Mouse (Mus musculus) liver, embryonic 14.5 days (tissue): ENCODE results near the gene Mogat1. TPM values are rescaled to one million over a fixed set of nuclear protein-coding genes. Genes with fewer than 3 reads are reported as not detected.
"Not testable (repeated sequence)": the region's sequence is repeated elsewhere in the genome, so short reads cannot be mapped to it uniquely, and the experiment has no call there.

Source experiments
- ATAC-seq: fragments of 200-750 bp; cut with Nextera tagmentation; 2 replicates; pipeline ENCODE4 v1.8.0; 2017; ENCODE audit warnings: moderate number of reproducible peaks, mild to moderate bottlenecking, moderate library complexity; ENCODE audit not compliant: insufficient read depth
- DNase-seq, 3 experiments: peaks; one replicate each; pipeline ENCODE4 v3.0.0-alpha.2; 2012 to 2013; ENCODE audit warnings: low read depth in 3 of 3, low spot score in 3 of 3
- H3K27ac ChIP-seq: fragments of 300-500 bp; sonication (generic); 2 replicates; pipeline ENCODE4 v1.5.1; 2014; ENCODE audit warnings: moderate library complexity, mild to moderate bottlenecking, control low read depth, inconsistent platforms
- H3K27me3 ChIP-seq: fragments of 300-500 bp; sonication (generic); 2 replicates; pipeline ENCODE4 v1.6.1; 2014; ENCODE audit warnings: mild to moderate bottlenecking, low read length, moderate library complexity; ENCODE audit not compliant: control insufficient read depth, insufficient read depth
- H3K36me3 ChIP-seq: fragments of 300-500 bp; sonication (generic); replicated peaks from 2 replicates; pipeline ENCODE4 v1.6.1; 2014; ENCODE audit warnings: low read depth; ENCODE audit not compliant: control insufficient read depth, insufficient read depth
- H3K4me1 ChIP-seq, 2 experiments: fragments of 200-500 bp in 1 of 2; fragments of 300-500 bp in 1 of 2; sonication (generic) in 1 of 2; replicated peaks; 2 replicates each; pipeline ENCODE4 v1.6.1; 2012 to 2014; ENCODE audit warnings: antibody characterized with exemption in 1 of 2, inconsistent platforms in 1 of 2, low read length in 1 of 2; ENCODE audit not compliant: control insufficient read depth in 2 of 2, insufficient read depth in 2 of 2
- H3K4me2 ChIP-seq: fragments of 300-500 bp; sonication (generic); 2 replicates; pipeline ENCODE4 v1.6.1; 2014; ENCODE audit warnings: low read depth, mild to moderate bottlenecking, control low read depth, moderate library complexity
- H3K4me3 ChIP-seq, 2 experiments: fragments of 200-500 bp in 1 of 2; fragments of 300-500 bp in 1 of 2; sonication (generic) in 1 of 2; 2 replicates each; pipeline ENCODE4 v1.5.1; 2012 to 2014; ENCODE audit warnings: low read depth in 2 of 2, low read length in 2 of 2, mild to moderate bottlenecking in 2 of 2, control low read depth in 1 of 2, inconsistent platforms in 1 of 2, moderate library complexity in 1 of 2; ENCODE audit not compliant: insufficient read depth in 1 of 2
- H3K9ac ChIP-seq: fragments of 300-500 bp; sonication (generic); replicated peaks from 2 replicates; pipeline ENCODE4 v1.6.1; 2014; ENCODE audit warnings: mild to moderate bottlenecking, control low read depth, moderate library complexity
- H3K9me3 ChIP-seq: fragments of 300-500 bp; sonication (generic); 2 replicates; pipeline ENCODE4 v1.6.1; 2016; ENCODE audit warnings: low read length, mixed read lengths; ENCODE audit not compliant: control insufficient read depth
- CTCF ChIP-seq: IDR thresholded peaks from 2 replicates; pipeline ENCODE4 v1.5.1; 2016; ENCODE audit warnings: antibody characterized with exemption, low read depth, control low read depth
- EP300 ChIP-seq: IDR thresholded peaks from 2 replicates; pipeline ENCODE4 v1.6.1; 2016; ENCODE audit warnings: antibody characterized with exemption, low read depth
- WGBS: fragments of 180-500 bp; shearing (Covaris S2); extraction: QIAGEN DNeasy Blood & Tissue Kit; methylation state at CpG from one replicate; pipeline ENCODE4 v1.1.7; 2014; ENCODE audit not compliant: insufficient replicate concordance; 5-methylcytosine and 5-hydroxymethylcytosine counted together
- polyA plus RNA-seq, 2 experiments: library from polyadenylated mRNA; depleted of rRNA in 1 of 2; stranded (reverse) in 1 of 2; unstranded in 1 of 2; fragments of >200 nt; fragmentation: Nextera tagmentation in 1 of 2; extraction: Ambion mirVana in 1 of 2; gene quantifications; 2 replicates each; pipeline versions ENCODE4 v1.2.1 to v1.2.3; 2012 to 2014

Mogat1 gene
- polyA plus RNA-seq, 2 experiments, result 0.08 TPM; not detected in 1

DNA sequence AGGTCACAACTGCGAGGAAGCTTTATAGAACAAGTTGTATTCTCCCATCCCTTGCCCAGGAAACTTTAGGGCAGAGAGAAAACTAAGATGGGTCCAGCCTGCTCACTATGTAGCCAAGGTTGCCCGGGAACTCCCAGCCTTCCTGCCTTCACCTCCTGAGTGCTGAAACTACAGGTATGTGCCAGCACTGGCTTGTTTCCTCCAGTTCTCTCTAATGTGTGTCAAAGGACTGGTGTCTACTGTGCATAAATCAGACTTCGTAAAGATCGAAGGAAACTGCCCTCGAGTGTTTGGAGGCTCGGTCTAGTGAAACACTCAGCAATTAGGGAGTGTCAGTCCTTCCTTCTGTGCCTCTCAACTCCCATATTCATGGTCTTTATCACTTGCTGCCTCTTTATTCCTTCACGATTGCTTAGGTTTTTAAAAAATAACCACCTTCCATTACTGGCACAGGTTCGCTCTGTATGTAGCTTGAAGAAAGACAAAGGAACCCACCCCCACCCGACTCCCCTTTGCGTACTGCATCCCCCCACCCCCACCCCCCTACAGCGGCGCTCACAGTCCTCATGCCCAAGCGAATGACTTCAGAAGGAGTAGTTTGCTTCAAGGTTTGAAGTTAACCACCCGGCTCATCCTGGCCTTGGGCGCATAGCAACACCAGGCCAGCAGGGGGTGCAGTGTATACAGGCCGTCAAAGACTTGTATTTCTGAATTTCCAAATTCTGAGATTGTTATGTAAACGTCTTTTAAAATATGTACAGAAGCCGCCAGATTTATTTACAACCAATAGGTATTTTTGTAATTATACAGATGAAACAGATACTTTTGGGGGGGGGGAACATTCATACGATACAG is 25.7 kb downstream of the Mogat1 start:
- no peaks in the 10 kb centered on the region; the same call in 1 of the 2 replicates for H3K27me3 ChIP-seq
- peak; percentile 72 for TF ChIP-seq CTCF
- TF ChIP-seq EP300, result no peak
- WGBS, result 28% methylated on average over 19 of the region's 19 CpGs
- DNase-seq, result peak in 2 of 3 experiments; percentile 35 to 39
- no peak for ATAC-seq
- no peak overlapping the region for H3K27ac ChIP-seq
- peak overlapping the region; percentile 55 for H3K4me2 ChIP-seq
- H3K9me3 ChIP-seq, result no peaks in the 10 kb centered on the region
- H3K36me3 ChIP-seq, result no peaks in the 10 kb centered on the region
- H3K4me1 ChIP-seq, result peaks cover 0 to 4% of the 10 kb centered on the region in 2 experiments; a peak in 1 of 4 replicates
- no peak overlapping the region; the same call in 1 of the 2 replicates for H3K9ac ChIP-seq
- 0 out of 4 replicates have a peak overlapping the region, but pooled peaks of 1 of the 2 experiments have one; percentile 16 for H3K4me3 ChIP-seq

DNA sequence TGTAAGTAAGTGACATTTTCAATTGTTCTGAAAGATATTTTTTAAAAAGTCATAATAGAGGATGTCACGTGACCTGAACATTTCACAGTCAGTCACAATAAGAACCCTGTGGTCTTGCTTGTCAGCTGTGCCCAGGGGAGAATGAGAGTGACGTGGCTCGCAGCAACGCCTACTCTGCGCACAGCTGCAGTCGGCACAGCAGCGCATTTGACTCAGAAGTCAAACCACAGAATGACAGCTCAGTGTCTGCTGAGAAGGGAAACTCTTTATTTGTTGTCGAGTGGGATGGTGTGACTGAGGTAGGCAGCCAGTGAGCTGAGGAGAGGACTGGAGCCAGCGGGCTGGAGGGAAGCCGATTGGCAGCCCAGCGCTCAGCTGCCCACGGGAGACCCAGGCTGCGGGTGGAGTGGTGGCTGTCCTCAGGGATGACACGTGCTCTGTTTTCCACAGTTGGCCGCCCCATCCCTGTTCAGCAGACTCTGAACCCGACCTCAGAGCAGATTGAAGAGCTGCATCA is 26.8 kb downstream of the Mogat1 start:
- no peak overlapping the region for H3K27ac ChIP-seq
- no peaks in the 10 kb centered on the region for H3K36me3 ChIP-seq
- peaks cover 0 to 4% of the 10 kb centered on the region in 2 experiments; a peak in 1 of 4 replicates for H3K4me1 ChIP-seq
- peak overlapping the region; percentile 16 to 31; a peak in 3 of 4 replicates for H3K4me3 ChIP-seq
- H3K27me3 ChIP-seq, result no peaks in the 10 kb centered on the region; the same call in 1 of the 2 replicates
- H3K9me3 ChIP-seq, result no peaks in the 10 kb centered on the region
- DNase-seq (peak; percentile 20 to 29 (median 25)), ATAC-seq (peak; percentile 63)
- 15% methylated on average over 16 of the region's 16 CpGs for WGBS
- TF ChIP-seq EP300, result no peak
- no peak for TF ChIP-seq CTCF
- no peak overlapping the region for H3K9ac ChIP-seq
- peak overlapping the region; percentile 55 for H3K4me2 ChIP-seq

GRCm38 (mm10) chr1:78538396-78538795 is 27.6 kb downstream of the Mogat1 start:
- no peak for ATAC-seq
- no peak for DNase-seq

GRCm38 (mm10) chr1:78539166-78539565 is 28.4 kb downstream of the Mogat1 start:
- Histone ChIP-seq H3K27me3 (no peaks in the 10 kb centered on the region; the same call in 1 of the 2 replicates), H3K36me3 (no peaks in the 10 kb centered on the region), H3K27ac (no peak overlapping the region), H3K9me3 (no peaks in the 10 kb centered on the region), H3K4me1 (peaks cover 0 to 4% of the 10 kb centered on the region in 2 experiments; a peak in 1 of 4 replicates), H3K9ac (no peak overlapping the region), H3K4me3 (no peak overlapping the region), H3K4me2 (no peak overlapping the region)
- 67% methylated on average over 6 of the region's 6 CpGs for WGBS
- no peak for ATAC-seq
- no peak for TF ChIP-seq EP300
- TF ChIP-seq CTCF, result no peak
- DNase-seq, result no peak

More at GRCm38 (mm10) chr1:78538396-78538795, 27.6 kb downstream of the Mogat1 start:
- no peaks in the 10 kb centered on the region; the same call in 1 of the 2 replicates for H3K27me3 ChIP-seq
- H3K9ac ChIP-seq, result no peak overlapping the region
- WGBS, result 57% methylated on average over 5 of the region's 5 CpGs
- no peak for TF ChIP-seq EP300
- no peak for TF ChIP-seq CTCF
- no peak overlapping the region for H3K27ac ChIP-seq
- H3K36me3 ChIP-seq, result no peaks in the 10 kb centered on the region
- no peak overlapping the region for H3K4me3 ChIP-seq
- peaks cover 0 to 4% of the 10 kb centered on the region in 2 experiments; a peak in 1 of 4 replicates for H3K4me1 ChIP-seq
- no peak overlapping the region for H3K4me2 ChIP-seq
- no peaks in the 10 kb centered on the region for H3K9me3 ChIP-seq

GRCm38 (mm10) chr1:78543631-78544030 is 32.8 kb downstream of the Mogat1 start:
- not testable (repeated sequence) for H3K27ac ChIP-seq, H3K4me1 ChIP-seq, H3K27me3 ChIP-seq, ATAC-seq, H3K4me2 ChIP-seq, H3K9ac ChIP-seq, H3K4me3 ChIP-seq, DNase-seq, H3K36me3 ChIP-seq, H3K9me3 ChIP-seq
- WGBS, result 50% methylated on average over 1 of the region's 1 CpGs
